Mouse (Mus musculus): ENCODE results near the gene Dst. TPM values are rescaled to one million over a fixed set of nuclear protein-coding genes. Genes with fewer than 3 reads are reported as not detected.

Dst gene
- polyA plus RNA-seq, 1 experiment from 2014 or later = 13.4 TPM

- 58% methylated on average over 6 of the region's 6 CpGs for WGBS
- H3K9ac ChIP-seq (ENCODE audit: low read length) = no peak overlapping the region
- H3K9me3 ChIP-seq (ENCODE audit: control insufficient read depth, low read length) = no peaks in the 10 kb centered on the region
- H3K27ac ChIP-seq (ENCODE audit: low read length) = no peak overlapping the region
- no peak for ATAC-seq (ENCODE audit: low read depth)
- H3K36me3 ChIP-seq (ENCODE audit: control insufficient read depth, insufficient read depth, low read length) = no peaks in the 10 kb centered on the region
- H3K4me2 ChIP-seq (ENCODE audit: low read depth, low read length) = no peak overlapping the region
- H3K4me1 ChIP-seq (replicated peaks; ENCODE audit: control insufficient read depth, insufficient read depth, low read length) = no peaks in the 10 kb centered on the region
- no peaks in the 10 kb centered on the region for H3K27me3 ChIP-seq (ENCODE audit: control insufficient read depth, insufficient read depth, low read depth, low read length)
- H3K4me3 ChIP-seq (ENCODE audit: low read length) = no peak overlapping the region
These were observed 11.9 kb upstream of the Dst start for GRCm38 (mm10) chr1:33896116-33896515.

- Histone ChIP-seq H3K4me1 (replicated peaks; ENCODE audit: control insufficient read depth, insufficient read depth, low read length) (no peaks in the 10 kb centered on the region), H3K9ac (ENCODE audit: low read length) (no peak overlapping the region), H3K27ac (ENCODE audit: low read length) (no peak overlapping the region), H3K4me3 (ENCODE audit: low read length) (no peak overlapping the region), H3K27me3 (ENCODE audit: control insufficient read depth, insufficient read depth, low read depth, low read length) (no peaks in the 10 kb centered on the region), H3K36me3 (ENCODE audit: control insufficient read depth, insufficient read depth, low read length) (no peaks in the 10 kb centered on the region), H3K4me2 (ENCODE audit: low read depth, low read length) (no peak overlapping the region), H3K9me3 (ENCODE audit: control insufficient read depth, low read length) (no peaks in the 10 kb centered on the region)
- no peak for ATAC-seq (ENCODE audit: low read depth)
- 61% methylated on average over 4 of the region's 4 CpGs for WGBS
These were observed 11.4 kb upstream of the Dst start for GRCm38 (mm10) chr1:33896666-33897065.

GRCm38 (mm10) chr1:33897426-33897825 is 10.6 kb upstream of the Dst start:
- Histone ChIP-seq H3K4me2 (ENCODE audit: low read depth, low read length) (no peak overlapping the region), H3K27ac (ENCODE audit: low read length) (no peak overlapping the region), H3K9me3 (ENCODE audit: control insufficient read depth, low read length) (no peaks in the 10 kb centered on the region), H3K4me3 (ENCODE audit: low read length) (no peak overlapping the region), H3K36me3 (ENCODE audit: control insufficient read depth, insufficient read depth, low read length) (no peaks in the 10 kb centered on the region), H3K9ac (ENCODE audit: low read length) (no peak overlapping the region), H3K4me1 (replicated peaks; ENCODE audit: control insufficient read depth, insufficient read depth, low read length) (no peaks in the 10 kb centered on the region), H3K27me3 (ENCODE audit: control insufficient read depth, insufficient read depth, low read depth, low read length) (no peaks in the 10 kb centered on the region)
- ATAC-seq (ENCODE audit: low read depth) = no peak
- WGBS = 75% methylated on average over 11 of the region's 11 CpGs

- Histone ChIP-seq H3K27ac (ENCODE audit: low read length) (no peak overlapping the region), H3K4me2 (ENCODE audit: low read depth, low read length) (no peak overlapping the region), H3K9ac (ENCODE audit: low read length) (no peak overlapping the region), H3K4me1 (replicated peaks; ENCODE audit: control insufficient read depth, insufficient read depth, low read length) (no peaks in the 10 kb centered on the region), H3K36me3 (ENCODE audit: control insufficient read depth, insufficient read depth, low read length) (no peaks in the 10 kb centered on the region), H3K4me3 (ENCODE audit: low read length) (no peak overlapping the region), H3K27me3 (ENCODE audit: control insufficient read depth, insufficient read depth, low read depth, low read length) (no peaks in the 10 kb centered on the region), H3K9me3 (ENCODE audit: control insufficient read depth, low read length) (no peaks in the 10 kb centered on the region)
- no peak for ATAC-seq (ENCODE audit: low read depth)
- WGBS = 89% methylated on average over 6 of the region's 6 CpGs
These were observed 9.7 kb upstream of the Dst start for GRCm38 (mm10) chr1:33898373-33898772.

- no peak for ATAC-seq (ENCODE audit: low read depth)
- Histone ChIP-seq H3K4me2 (ENCODE audit: low read depth, low read length) (no peak overlapping the region), H3K27ac (ENCODE audit: low read length) (no peak overlapping the region), H3K9ac (ENCODE audit: low read length) (no peak overlapping the region), H3K27me3 (ENCODE audit: control insufficient read depth, insufficient read depth, low read depth, low read length) (peaks cover 5% of the 10 kb centered on the region; the same call in 1 of the 2 replicates), H3K4me3 (ENCODE audit: low read length) (no peak overlapping the region), H3K4me1 (replicated peaks; ENCODE audit: control insufficient read depth, insufficient read depth, low read length) (no peaks in the 10 kb centered on the region), H3K36me3 (ENCODE audit: control insufficient read depth, insufficient read depth, low read length) (no peaks in the 10 kb centered on the region), H3K9me3 (ENCODE audit: control insufficient read depth, low read length) (no peaks in the 10 kb centered on the region)
- 71% methylated on average over 8 of the region's 8 CpGs for WGBS
These were observed 7.8 kb upstream of the Dst start for GRCm38 (mm10) chr1:33900175-33900574.

GRCm38 (mm10) chr1:33903587-33903986 is 4.4 kb upstream of the Dst start:
- H3K4me2 ChIP-seq (ENCODE audit: low read depth, low read length) = peak overlapping the region; percentile 23; the same call in 1 of the 2 replicates
- H3K4me3 ChIP-seq (ENCODE audit: low read length) = no peak overlapping the region
- H3K27me3 ChIP-seq (ENCODE audit: control insufficient read depth, insufficient read depth, low read depth, low read length) = peaks cover 30% of the 10 kb centered on the region
- WGBS = 30% methylated on average over 9 of the region's 9 CpGs
- H3K27ac ChIP-seq (ENCODE audit: low read length) = no peak overlapping the region
- no peaks in the 10 kb centered on the region for H3K9me3 ChIP-seq (ENCODE audit: control insufficient read depth, low read length)
- peaks cover 3% of the 10 kb centered on the region for H3K4me1 ChIP-seq (replicated peaks; ENCODE audit: control insufficient read depth, insufficient read depth, low read length)
- ATAC-seq (ENCODE audit: low read depth) = no peak
- H3K9ac ChIP-seq (ENCODE audit: low read length) = no peak overlapping the region
- H3K36me3 ChIP-seq (ENCODE audit: control insufficient read depth, insufficient read depth, low read length) = no peaks in the 10 kb centered on the region

GRCm38 (mm10) chr1:33906216-33906615 is 1.8 kb upstream of the Dst start:
- peaks cover 41% of the 10 kb centered on the region for H3K27me3 ChIP-seq (ENCODE audit: control insufficient read depth, insufficient read depth, low read depth, low read length)
- H3K27ac ChIP-seq (ENCODE audit: low read length) = no peak overlapping the region
- H3K9ac ChIP-seq (ENCODE audit: low read length) = no peak overlapping the region
- no peaks in the 10 kb centered on the region for H3K36me3 ChIP-seq (ENCODE audit: control insufficient read depth, insufficient read depth, low read length)
- H3K4me1 ChIP-seq (replicated peaks; ENCODE audit: control insufficient read depth, insufficient read depth, low read length) = peaks cover 5% of the 10 kb centered on the region
- no peak overlapping the region for H3K4me3 ChIP-seq (ENCODE audit: low read length)
- no peak for ATAC-seq (ENCODE audit: low read depth)
- WGBS = 22% methylated on average over 10 of the region's 10 CpGs
- H3K4me2 ChIP-seq (ENCODE audit: low read depth, low read length) = no peak overlapping the region
- H3K9me3 ChIP-seq (ENCODE audit: control insufficient read depth, low read length) = no peaks in the 10 kb centered on the region

GRCm38 (mm10) chr1:33906927-33907326 is 1.1 kb upstream of the Dst start:
- no peak for ATAC-seq (ENCODE audit: low read depth)
- Histone ChIP-seq H3K4me2 (ENCODE audit: low read depth, low read length) (peak overlapping the region; percentile 99), H3K27me3 (ENCODE audit: control insufficient read depth, insufficient read depth, low read depth, low read length) (peaks cover 41% of the 10 kb centered on the region), H3K9ac (ENCODE audit: low read length) (no peak overlapping the region), H3K4me3 (ENCODE audit: low read length) (peak overlapping the region; percentile 66), H3K4me1 (replicated peaks; ENCODE audit: control insufficient read depth, insufficient read depth, low read length) (peaks cover 5% of the 10 kb centered on the region), H3K36me3 (ENCODE audit: control insufficient read depth, insufficient read depth, low read length) (no peaks in the 10 kb centered on the region), H3K9me3 (ENCODE audit: control insufficient read depth, low read length) (no peaks in the 10 kb centered on the region), H3K27ac (ENCODE audit: low read length) (no peak overlapping the region)
- WGBS = 2% methylated on average over 20 of the region's 20 CpGs

- ATAC-seq (ENCODE audit: low read depth) = peak; percentile 84
- Histone ChIP-seq H3K36me3 (ENCODE audit: control insufficient read depth, insufficient read depth, low read length) (no peaks in the 10 kb centered on the region), H3K27ac (ENCODE audit: low read length) (no peak within 1 kb of the TSS), H3K4me1 (replicated peaks; ENCODE audit: control insufficient read depth, insufficient read depth, low read length) (peaks cover 5% of the 10 kb centered on the region), H3K4me2 (ENCODE audit: low read depth, low read length) (peak within 1 kb of the TSS; percentile 99), H3K9me3 (ENCODE audit: control insufficient read depth, low read length) (no peaks in the 10 kb centered on the region), H3K9ac (ENCODE audit: low read length) (peak within 1 kb of the TSS; percentile 59), H3K4me3 (ENCODE audit: low read length) (peak within 1 kb of the TSS; percentile 66), H3K27me3 (ENCODE audit: control insufficient read depth, insufficient read depth, low read depth, low read length) (peaks cover 41% of the 10 kb centered on the region)
- under 1% methylated on average over 58 of the region's 110 CpGs for WGBS
These were observed 419 bp upstream of the Dst start, which contains the start of gene Bend6 for GRCm38 (mm10) chr1:33907421-33908190. Gene Bend6 (minus strand): TSS chr1:33907816.
